Mouse (Mus musculus): ENCODE measurements at regions not wholly inside any gene's neighbourhood (a gene's known extent, or its start where the extent isn't known, plus 50 kb on each side); places are given as distances from the start of the nearest gene placed in this dataset.

DNA sequence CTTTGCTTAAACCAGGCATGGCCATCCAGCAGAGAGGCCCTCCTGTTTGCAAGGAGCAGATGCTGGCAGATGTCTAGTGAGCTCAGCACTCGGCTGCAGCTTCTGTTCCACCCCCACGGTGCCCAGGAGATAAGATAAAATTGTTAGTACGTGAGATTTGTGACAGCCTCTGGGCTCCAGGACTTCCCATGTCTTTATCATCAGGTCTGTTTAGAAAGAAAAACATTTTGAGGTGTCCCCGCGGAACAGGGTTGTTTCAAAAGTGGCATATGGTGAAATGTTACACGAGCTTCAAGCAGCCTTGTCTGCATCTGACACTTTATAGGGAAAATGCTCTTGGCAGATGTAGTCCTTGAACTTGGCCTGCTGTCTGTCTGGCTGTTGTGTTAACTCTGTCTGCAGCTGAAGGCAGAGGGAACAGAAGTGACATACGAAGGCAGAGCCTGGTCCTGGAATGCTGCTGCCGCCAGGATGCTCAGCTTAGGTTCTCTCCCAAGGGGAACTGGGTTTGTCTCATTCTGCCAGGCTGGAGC, 219.1 kb upstream of the Dusp10 start:
- TF ChIP-seq EP300 (IDR thresholded peaks at IDR 0.05; ENCODE audit: low read depth in 1 of 2, low read length in 2 of 2) (no peak), JUND (IDR thresholded peaks at IDR 0.05; ENCODE audit: low read depth, low read length) (no peak)

All from MEL (cell line).